Mouse (Mus musculus) megakaryocyte, adult 5-6 weeks (primary cell): ENCODE results near the gene Gm10377. TPM values are rescaled to one million over a fixed set of nuclear protein-coding genes. Genes with fewer than 3 reads are reported as not detected.
"Not testable (repeated sequence)": the region's sequence is repeated elsewhere in the genome, so short reads cannot be mapped to it uniquely, and the experiment has no call there.

ENCODE experiments used
- ATAC-seq: 2 replicates; pipeline ENCODE4 v1.8.0; 2016; ENCODE audit warnings: mild to moderate bottlenecking, inconsistent platforms; ENCODE audit not compliant: poor library complexity, severe bottlenecking
- total RNA-seq, 2 experiments: library from RNA; stranded (forward) in 1 of 2; stranded (reverse) in 1 of 2; fragments of 153-499, 151-499 nt in 1 of 2; fragments of 221-1000, 200-1000 nt in 1 of 2; gene quantifications; 2 replicates each; pipeline versions ENCODE4 v1.2.3 to v1.2.4; 2015 to 2017

The Gm10377 gene
- total RNA-seq (2015) = not detected in 2 replicates
- total RNA-seq (2017) = not detected in 2 replicates

GRCm38 (mm10) chr14:42797887-42798286, at the start of gene Gm10377:
TSS of gene Gm10377 (minus strand) at chr14:42797987.
- not testable (repeated sequence) for ATAC-seq

- not testable (repeated sequence) for ATAC-seq
Measured at GRCm38 (mm10) chr14:42768721-42769120, 29.1 kb downstream of the Gm10377 start, which contains the start of gene Gm3015. TSS of gene Gm3015 (minus strand) at chr14:42768821.

Other genes starting within 250 kb of the Gm10377 start
- not detected in 2 replicates for gene Gm17124, start 198.1 kb downstream of the Gm10377 start, total RNA-seq (2015)
- gene Gm17124, start 198.1 kb downstream of the Gm10377 start, total RNA-seq (2017) = not detected in 2 replicates
- gene Gm3633, start 156.1 kb downstream of the Gm10377 start, total RNA-seq (2015) = not detected in 2 replicates
- gene Gm3633, start 156.1 kb downstream of the Gm10377 start, total RNA-seq (2017) = not detected in 2 replicates
- not detected in 2 replicates for gene Gm10378, start 142.0 kb downstream of the Gm10377 start, total RNA-seq (2015)
- not detected in 2 replicates for gene Gm10378, start 142.0 kb downstream of the Gm10377 start, total RNA-seq (2017)
- not detected in 2 replicates for gene Gm3015, start 29.2 kb downstream of the Gm10377 start, total RNA-seq (2015)
- not detected in 2 replicates for gene Gm3015, start 29.2 kb downstream of the Gm10377 start, total RNA-seq (2017)
- not detected in 2 replicates for gene Gm21977, start 55.5 kb upstream of the Gm10377 start, total RNA-seq (2015)
- gene Gm21977, start 55.5 kb upstream of the Gm10377 start, total RNA-seq (2017) = not detected in 2 replicates
- gene Gm8082, start 195.6 kb upstream of the Gm10377 start, total RNA-seq (2015) = not detected in 2 replicates
- gene Gm8082, start 195.6 kb upstream of the Gm10377 start, total RNA-seq (2017) = not detected in 2 replicates
- gene Gm10376, start 217.6 kb upstream of the Gm10377 start, total RNA-seq (2015) = not detected in 2 replicates
- not detected in 2 replicates for gene Gm10376, start 217.6 kb upstream of the Gm10377 start, total RNA-seq (2017)